Mouse (Mus musculus): ENCODE results near the gene Ccdc28a. TPM values are rescaled to one million over a fixed set of nuclear protein-coding genes. Genes with fewer than 3 reads are reported as not detected.

The Ccdc28a gene
- total RNA-seq, 2 experiments from 2014 or later, result 6.4 to 6.7 TPM

- intact Hi-C loops (cut with DNase I), result loop anchor here (1.0 to 5.0 kb wide), 4 partner anchors 91 to 465 kb away; partner anchors contain the start of gene Reps1
- peak; percentile 85 to 90 for DNase-seq
These were observed 37.4 kb downstream of the Ccdc28a start for GRCm38 (mm10) chr10:18197206-18197979.

DNA sequence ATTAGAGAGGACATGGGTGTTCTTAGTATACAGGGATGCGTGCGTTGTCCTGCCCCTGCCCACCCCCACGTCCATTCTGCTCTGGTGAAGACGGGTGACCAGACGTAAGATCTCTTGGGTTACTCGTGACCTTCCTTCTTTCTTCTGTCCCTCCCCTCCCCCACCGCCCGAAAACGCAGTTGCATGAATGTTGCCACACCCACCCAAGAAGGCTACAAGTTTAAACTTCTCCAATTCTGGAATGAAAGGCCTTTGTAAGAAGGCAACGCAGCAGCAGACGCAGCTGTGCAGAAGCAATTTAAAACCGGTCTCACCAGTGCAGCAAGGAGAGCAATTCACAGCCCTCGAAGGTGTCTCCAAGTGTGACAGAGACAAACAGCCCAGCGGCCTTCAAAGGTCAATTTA, 40.1 kb downstream of the Ccdc28a start:
- DNase-seq, result peak in 1 of 2 experiments; percentile 8
- intact Hi-C loops (cut with DNase I), result loop anchor here (5.0 kb wide), 1 partner anchor 462 kb away; no protein-coding TSS in a partner anchor

- intact Hi-C loops (cut with DNase I), result no loop called here
These were observed 40.6 kb downstream of the Ccdc28a start for GRCm38 (mm10) chr10:18194156-18194555.

DNA sequence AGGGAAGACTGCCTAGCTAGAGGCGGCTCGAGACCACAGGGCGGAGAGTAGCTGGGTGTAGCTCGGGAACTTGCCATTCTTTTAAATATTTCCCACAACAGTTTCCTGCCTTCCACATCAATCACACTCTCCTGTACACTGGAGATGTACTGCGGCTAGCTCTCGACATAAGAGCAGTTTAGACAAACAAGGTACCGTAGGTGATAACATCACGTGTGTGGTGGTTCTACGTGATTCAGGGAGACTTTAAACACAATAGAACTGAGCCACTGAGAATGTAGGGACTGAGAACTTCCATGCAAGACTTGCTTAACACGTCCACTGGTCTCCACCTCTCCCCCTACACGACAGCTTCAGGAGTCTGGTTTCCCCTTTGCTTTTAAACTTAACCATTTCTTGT, 41.6 kb downstream of the Ccdc28a start:
- no peak for DNase-seq
- intact Hi-C loops (cut with DNase I), result no loop called here

More at GRCm38 (mm10) chr10:18194156-18194555, 40.6 kb downstream of the Ccdc28a start:
- no peak for DNase-seq

- DNase-seq, result no peak
- intact Hi-C loops (cut with DNase I), result no loop called here
These were observed 43.1 kb downstream of the Ccdc28a start for GRCm38 (mm10) chr10:18191706-18192105.

- intact Hi-C loops (cut with DNase I), result no loop called here
These were observed 45.3 kb downstream of the Ccdc28a start for GRCm38 (mm10) chr10:18189498-18189897.

GRCm38 (mm10) chr10:18188564-18188963, 46.2 kb downstream of the Ccdc28a start:
- DNase-seq, result no peak
- intact Hi-C loops (cut with DNase I), result no loop called here

More at GRCm38 (mm10) chr10:18189498-18189897, 45.3 kb downstream of the Ccdc28a start:
- DNase-seq, result no peak

DNA sequence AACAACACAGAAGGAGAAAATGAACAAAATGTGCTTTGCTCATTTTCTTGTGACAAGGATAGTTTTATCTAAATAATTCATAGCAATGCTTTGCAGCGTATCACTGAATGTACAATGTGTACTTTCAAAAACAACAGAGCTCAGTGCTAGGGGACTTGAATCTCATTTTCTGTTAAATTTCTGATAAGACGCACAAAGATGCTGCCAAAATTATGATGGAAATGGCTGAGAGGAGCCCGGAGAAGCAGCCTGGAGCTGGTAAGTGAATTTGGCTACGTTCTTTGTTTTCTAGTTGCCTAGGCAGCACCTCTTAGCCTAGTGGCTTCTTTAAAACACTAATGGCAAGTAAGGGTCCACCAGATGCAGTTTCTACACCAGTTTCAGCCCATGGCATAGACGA, 52.6 kb downstream of the Ccdc28a start:
- intact Hi-C loops (cut with DNase I), result no loop called here
- DNase-seq, result peak; percentile 10 to 15

GRCm38 (mm10) chr10:18177304-18177703, 57.5 kb downstream of the Ccdc28a start:
- intact Hi-C loops (cut with DNase I), result loop anchor here (2.0 kb wide), 1 partner anchor 411 kb away; no protein-coding TSS in a partner anchor
- DNase-seq, result no peak

- intact Hi-C loops (cut with DNase I), result loop anchor here (2.0 kb wide), 1 partner anchor 410 kb away; no protein-coding TSS in a partner anchor
These were observed 58.1 kb downstream of the Ccdc28a start for GRCm38 (mm10) chr10:18176722-18177121.

DNA sequence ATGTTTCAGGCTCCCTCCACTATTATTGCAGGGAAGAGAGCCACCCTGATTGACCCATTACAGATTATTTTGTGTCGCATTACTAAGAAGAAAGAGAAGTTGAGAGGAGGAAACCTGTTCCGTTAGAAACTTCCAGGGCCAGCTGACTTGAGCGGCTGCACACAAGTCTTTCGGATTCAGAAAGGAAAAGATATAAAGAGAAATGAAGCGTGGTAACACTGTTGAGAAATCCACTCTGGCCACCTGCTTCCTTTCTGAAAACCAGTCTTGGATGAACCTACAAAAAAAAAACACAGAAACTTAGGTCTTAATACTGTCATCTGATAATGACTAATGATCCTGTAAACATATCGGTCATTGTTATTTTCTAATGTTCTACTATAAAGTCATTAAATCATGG, 59.7 kb downstream of the Ccdc28a start:
- DNase-seq, result no peak
- intact Hi-C loops (cut with DNase I), result no loop called here

More at GRCm38 (mm10) chr10:18176722-18177121, 58.1 kb downstream of the Ccdc28a start:
- DNase-seq, result no peak

Other genes starting within 250 kb of the Ccdc28a start
- gene Abracl, start 211.7 kb downstream of the Ccdc28a start, total RNA-seq (2021), result 10 to 100 TPM; 87.8 to 96.2 TPM
- 10 to 100 TPM; 40.2 to 41.6 TPM for gene Reps1, start 179.1 kb downstream of the Ccdc28a start, total RNA-seq (2021)
- gene Ect2l, start 24.1 kb downstream of the Ccdc28a start, total RNA-seq (2021), result not detected
- 10 to 100 TPM; 22.1 to 29.6 TPM for gene Nhsl1, start 84.0 kb upstream of the Ccdc28a start, total RNA-seq (2021)